Mouse (Mus musculus): ENCODE results near the gene Hint1.

- no peak for TF ChIP-seq CTCF (IDR thresholded peaks at IDR 0.05; ENCODE audit: low read depth, low read length)
- no peak for TF ChIP-seq POLR2A (IDR thresholded peaks at IDR 0.05; ENCODE audit: borderline replicate concordance, low read depth, low read length)
Measured at GRCm38 (mm10) chr11:54819489-54819888, 46.7 kb upstream of the Hint1 start.

All from bone marrow macrophage, adult 2 months (primary cell).